Mouse (Mus musculus): Measurements from ENCODE around the gene Zfp1. TPM values are rescaled to one million over a fixed set of nuclear protein-coding genes. Genes with fewer than 3 reads are reported as not detected.

Gene Zfp1
- polyA plus RNA-seq, 1 experiment: 5.3 TPM

- H3K4me2 ChIP-seq (ENCODE audit: low read depth): no peak overlapping the region
- no peak overlapping the region for H3K4me3 ChIP-seq
- TF ChIP-seq POLR2A (IDR thresholded peaks at IDR 0.05; ENCODE audit: insufficient read length, low read depth) (peak; percentile 33), MYOD1 (IDR thresholded peaks at IDR 0.05; ENCODE audit: control insufficient read depth in 1 of 3, insufficient read length in 2 of 3, low read depth in 2 of 3) (no peak), MAX (IDR thresholded peaks at IDR 0.05; ENCODE audit: low read depth) (no peak), POLR2AphosphoS2 (IDR thresholded peaks at IDR 0.05; ENCODE audit: insufficient read length, low read depth) (peak; percentile 82), REST (IDR thresholded peaks at IDR 0.05; ENCODE audit: insufficient read depth, insufficient read length) (no peak)
- H3K36me3 ChIP-seq (ENCODE audit: control insufficient read depth, insufficient read depth): peaks cover 30% of the 10 kb centered on the region
- no peak overlapping the region for H3ac ChIP-seq (ENCODE audit: control insufficient read depth, insufficient read length)
- H3K27me3 ChIP-seq (ENCODE audit: control insufficient read depth, insufficient read depth, insufficient read length): no peaks in the 10 kb centered on the region
- H3K79me2 ChIP-seq (ENCODE audit: control insufficient read depth, insufficient read depth): no peaks in the 10 kb centered on the region
These were observed 66.0 kb downstream of the Zfp1 start for GRCm38 (mm10) chr8:111709223-111709622.

- H3K79me2 ChIP-seq (ENCODE audit: control insufficient read depth, insufficient read depth): peaks cover 14% of the 10 kb centered on the region
- no peak overlapping the region for H3K4me3 ChIP-seq
- no peaks in the 10 kb centered on the region for H3K27me3 ChIP-seq (ENCODE audit: control insufficient read depth, insufficient read depth, insufficient read length)
- no peak overlapping the region for H3ac ChIP-seq (ENCODE audit: control insufficient read depth, insufficient read length)
- no peak overlapping the region for H3K4me2 ChIP-seq (ENCODE audit: low read depth)
- peaks cover 41% of the 10 kb centered on the region for H3K36me3 ChIP-seq (ENCODE audit: control insufficient read depth, insufficient read depth)
- TF ChIP-seq MYOD1 (IDR thresholded peaks at IDR 0.05; ENCODE audit: control insufficient read depth in 1 of 3, insufficient read length in 2 of 3, low read depth in 2 of 3): peak; percentile 25 to 94 (median 93)
- TF ChIP-seq CEBPB (IDR thresholded peaks at IDR 0.05; ENCODE audit: insufficient read depth, poor library complexity, severe bottlenecking): no peak
- peak; percentile 95 to 97 (median 96) for TF ChIP-seq MYOG (IDR thresholded peaks at IDR 0.05; ENCODE audit: control insufficient read depth in 1 of 3, insufficient read depth in 1 of 3, insufficient read length in 2 of 3, low read depth in 2 of 3)
- peak; percentile 23 for TF ChIP-seq POLR2A (IDR thresholded peaks at IDR 0.05; ENCODE audit: insufficient read length, low read depth)
- TF ChIP-seq USF1 (IDR thresholded peaks at IDR 0.05; ENCODE audit: low read depth): no peak
- peak; percentile 95 for TF ChIP-seq TCF12 (IDR thresholded peaks at IDR 0.05; ENCODE audit: insufficient read depth, poor library complexity, severe bottlenecking)
- peak; percentile 14 for TF ChIP-seq SRF (IDR thresholded peaks at IDR 0.05; ENCODE audit: control insufficient read depth, insufficient read length, low read depth)
- TF ChIP-seq REST (IDR thresholded peaks at IDR 0.05; ENCODE audit: insufficient read depth, insufficient read length): no peak
- TF ChIP-seq MAX (IDR thresholded peaks at IDR 0.05; ENCODE audit: low read depth): no peak
- TF ChIP-seq TCF3 (IDR thresholded peaks at IDR 0.05; ENCODE audit: insufficient read length, low read depth): peak; percentile 98
- no peak for TF ChIP-seq E2F4 (IDR thresholded peaks at IDR 0.05; ENCODE audit: insufficient read depth)
- peak; percentile 78 for TF ChIP-seq POLR2AphosphoS2 (IDR thresholded peaks at IDR 0.05; ENCODE audit: insufficient read length, low read depth)
These were observed 67.7 kb downstream of the Zfp1 start for GRCm38 (mm10) chr8:111710777-111711485.

DNA sequence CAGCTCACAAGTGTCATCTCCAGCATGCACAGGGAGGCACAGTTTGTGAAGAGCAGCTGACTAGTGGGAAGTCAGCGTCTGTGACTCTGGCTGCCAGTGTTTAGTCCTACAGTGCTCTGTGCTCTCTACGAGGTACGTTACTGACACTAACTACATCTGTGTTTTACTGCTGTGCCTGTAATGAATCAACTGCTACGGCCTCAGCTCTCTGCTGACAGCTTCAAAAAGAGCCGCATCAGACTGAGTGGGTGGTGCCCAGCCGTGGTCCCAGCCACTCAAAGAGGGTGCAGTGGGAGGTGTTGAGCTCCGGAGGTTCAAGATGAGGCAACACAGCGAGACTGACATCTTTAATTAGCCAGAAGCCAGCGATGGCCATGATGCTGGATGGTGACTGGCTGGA is 68.9 kb downstream of the Zfp1 start:
- TF ChIP-seq POLR2AphosphoS2 (IDR thresholded peaks at IDR 0.05; ENCODE audit: insufficient read length, low read depth) (no peak), SRF (IDR thresholded peaks at IDR 0.05; ENCODE audit: control insufficient read depth, insufficient read length, low read depth) (no peak), MAX (IDR thresholded peaks at IDR 0.05; ENCODE audit: low read depth) (no peak), REST (IDR thresholded peaks at IDR 0.05; ENCODE audit: insufficient read depth, insufficient read length) (no peak), TCF3 (IDR thresholded peaks at IDR 0.05; ENCODE audit: insufficient read length, low read depth) (no peak), POLR2A (IDR thresholded peaks at IDR 0.05; ENCODE audit: insufficient read length, low read depth) (no peak)
- H3K36me3 ChIP-seq (ENCODE audit: control insufficient read depth, insufficient read depth): peaks cover 41% of the 10 kb centered on the region

DNA sequence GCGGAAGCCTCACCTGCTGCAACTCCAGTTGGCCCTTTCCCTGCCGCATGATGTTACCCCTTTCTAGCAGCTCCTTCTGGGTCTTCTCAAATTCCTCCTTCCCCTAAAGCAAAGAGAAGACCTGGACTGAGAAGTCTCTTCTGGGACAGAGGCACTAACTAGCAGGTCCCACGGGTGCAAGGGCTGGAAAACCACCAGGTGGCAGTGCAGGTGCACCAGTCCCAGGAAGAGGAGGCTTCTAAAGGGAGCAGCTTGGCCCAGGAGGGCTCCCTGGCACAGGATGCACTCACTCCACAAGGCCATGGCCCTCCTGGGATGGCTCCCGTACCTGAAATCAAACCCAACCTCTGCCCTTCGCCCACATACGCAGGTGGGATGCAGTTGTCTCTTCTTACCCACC is 69.4 kb downstream of the Zfp1 start:
- H3ac ChIP-seq (ENCODE audit: control insufficient read depth, insufficient read length): no peak overlapping the region
- no peak overlapping the region for H3K4me2 ChIP-seq (ENCODE audit: low read depth)
- peaks cover 19% of the 10 kb centered on the region for H3K79me2 ChIP-seq (ENCODE audit: control insufficient read depth, insufficient read depth)
- peaks cover 41% of the 10 kb centered on the region for H3K36me3 ChIP-seq (ENCODE audit: control insufficient read depth, insufficient read depth)
- TF ChIP-seq MYOG (IDR thresholded peaks at IDR 0.05; ENCODE audit: control insufficient read depth in 1 of 3, insufficient read depth in 1 of 3, insufficient read length in 2 of 3, low read depth in 2 of 3): no peak
- TF ChIP-seq SRF (IDR thresholded peaks at IDR 0.05; ENCODE audit: control insufficient read depth, insufficient read length, low read depth): no peak
- TF ChIP-seq MAX (IDR thresholded peaks at IDR 0.05; ENCODE audit: low read depth): no peak
- TF ChIP-seq POLR2AphosphoS2 (IDR thresholded peaks at IDR 0.05; ENCODE audit: insufficient read length, low read depth): peak; percentile 45
- H3K27me3 ChIP-seq (ENCODE audit: control insufficient read depth, insufficient read depth, insufficient read length): no peaks in the 10 kb centered on the region
- H3K4me3 ChIP-seq: no peak overlapping the region

More for the DNA sequence above, 68.9 kb downstream of the Zfp1 start:
- Histone ChIP-seq H3ac (ENCODE audit: control insufficient read depth, insufficient read length) (no peak overlapping the region), H3K27me3 (ENCODE audit: control insufficient read depth, insufficient read depth, insufficient read length) (no peaks in the 10 kb centered on the region), H3K4me3 (no peak overlapping the region), H3K79me2 (ENCODE audit: control insufficient read depth, insufficient read depth) (peaks cover 19% of the 10 kb centered on the region), H3K4me2 (ENCODE audit: low read depth) (no peak overlapping the region)

DNA sequence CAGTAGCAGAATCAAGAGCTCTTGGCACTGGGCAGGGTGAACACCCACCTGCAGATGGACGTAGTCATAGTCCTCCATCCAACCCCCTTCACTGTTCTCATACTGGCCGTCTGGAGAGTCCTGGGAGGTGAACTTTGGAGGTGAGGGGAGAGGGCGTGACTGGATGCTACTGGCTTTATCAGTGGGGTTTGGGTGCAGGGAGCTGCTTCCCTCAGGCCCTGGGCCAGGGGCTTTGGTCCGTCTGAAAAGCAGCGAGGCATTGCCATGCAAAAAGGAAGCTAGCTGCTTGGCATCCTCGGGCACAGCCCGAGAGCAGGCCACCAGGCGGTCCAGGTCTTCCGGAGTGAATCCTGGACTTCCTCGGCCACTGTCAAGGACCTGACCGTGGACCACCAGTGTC is 70.1 kb downstream of the Zfp1 start:
- no peak overlapping the region for H3K4me2 ChIP-seq (ENCODE audit: low read depth)
- H3K27me3 ChIP-seq (ENCODE audit: control insufficient read depth, insufficient read depth, insufficient read length): no peaks in the 10 kb centered on the region
- TF ChIP-seq POLR2A (IDR thresholded peaks at IDR 0.05; ENCODE audit: insufficient read length, low read depth): no peak
- TF ChIP-seq MAX (IDR thresholded peaks at IDR 0.05; ENCODE audit: low read depth): no peak
- TF ChIP-seq CEBPB (IDR thresholded peaks at IDR 0.05; ENCODE audit: insufficient read depth, poor library complexity, severe bottlenecking): no peak
- TF ChIP-seq REST (IDR thresholded peaks at IDR 0.05; ENCODE audit: insufficient read depth, insufficient read length): no peak
- H3K36me3 ChIP-seq (ENCODE audit: control insufficient read depth, insufficient read depth): peaks cover 41% of the 10 kb centered on the region
- H3K79me2 ChIP-seq (ENCODE audit: control insufficient read depth, insufficient read depth): peaks cover 22% of the 10 kb centered on the region
- H3ac ChIP-seq (ENCODE audit: control insufficient read depth, insufficient read length): no peak overlapping the region
- H3K4me3 ChIP-seq: no peak overlapping the region
